9 mouse cellular contexts compared by ENCODE assay signal in the genomic region with DNA sequence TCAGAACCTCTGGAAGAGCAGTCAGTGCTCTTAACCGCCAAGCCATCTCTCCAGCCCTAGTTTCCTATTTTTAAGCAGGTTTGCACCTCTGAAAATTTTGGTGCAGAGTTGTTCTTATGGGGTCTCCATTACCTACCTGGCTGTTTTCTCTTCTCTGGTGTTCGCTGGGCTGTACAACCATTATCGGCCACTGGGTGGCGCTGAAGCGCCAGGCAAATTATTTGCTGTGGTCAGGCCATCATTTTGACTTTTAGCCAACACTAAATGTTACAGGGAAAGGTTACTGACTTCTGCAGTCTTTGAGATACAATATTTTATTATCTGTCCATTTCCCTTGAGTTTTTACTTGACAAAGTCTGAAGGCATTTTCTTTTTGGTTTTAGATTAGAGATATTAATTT.
DNase-seq lines count a peak whose midpoint lies in the region; ATAC-seq and TF ChIP-seq lines count a peak whose summit lies in the region.
"Had no signal": no experiment of that assay in that cellular context is flagged by ENCODE, and none has a peak within 500 bp of the region (broad histone marks: within the 10 kb centered on the region; RNA-seq: fewer than 3 reads in every experiment).

No protein-coding gene starts in this region.

- no peaks in the 10 kb centered on the region for H3K27me3 ChIP-seq in hindbrain, embryonic 10.5 days (ENCODE audit: insufficient read depth, poor library complexity, severe bottlenecking)
- H3K27me3 ChIP-seq in hindbrain, embryonic 13.5 days = no peaks in the 10 kb centered on the region
- H3K27me3 ChIP-seq in ES-Bruce4 (ENCODE audit: control insufficient read depth, insufficient read depth, low read length, poor library complexity, severe bottlenecking) = no peaks in the 10 kb centered on the region

- H3K36me3 ChIP-seq in hindbrain, embryonic 10.5 days = no peaks in the 10 kb centered on the region
- H3K36me3 ChIP-seq in hindbrain, embryonic 13.5 days = no peaks in the 10 kb centered on the region
- H3K36me3 ChIP-seq in ES-Bruce4 (ENCODE audit: control insufficient read depth, insufficient read depth, low read length, poor library complexity, severe bottlenecking) = no peaks in the 10 kb centered on the region
- H3K36me3 ChIP-seq: liver, embryonic 15.5 days had no signal

- H3K9me3 ChIP-seq in hindbrain, embryonic 10.5 days = no peaks in the 10 kb centered on the region
- no peaks in the 10 kb centered on the region for H3K9me3 ChIP-seq in hindbrain, embryonic 13.5 days
- no peaks in the 10 kb centered on the region for H3K9me3 ChIP-seq in ES-Bruce4 (replicated peaks; ENCODE audit: control insufficient read depth, insufficient read depth, low read length, poor library complexity, severe bottlenecking)
- H3K9me3 ChIP-seq: liver, embryonic 15.5 days had no signal

- peak; percentile 77 for DNase-seq in hindbrain, embryonic 10.5 days (ENCODE audit: low spot score)
- peak; percentile 21 for DNase-seq in c-Kit-negative CD71-positive TER-119-positive erythroid progenitor cells, embryonic 14.5 days (ENCODE audit: low read depth, low spot score)
- peak; percentile 51 to 89 for DNase-seq in kidney, postnatal 36 days
- peak; percentile 16 for DNase-seq in lung, postnatal 25 days (ENCODE audit: low spot score)
- peak; percentile 44 for DNase-seq in testis, postnatal 14 days (ENCODE audit: low spot score)

- no peak overlapping the region for H3K27ac ChIP-seq in hindbrain, embryonic 10.5 days
- no peak overlapping the region for H3K27ac ChIP-seq in hindbrain, embryonic 13.5 days
- no peak overlapping the region for H3K27ac ChIP-seq in ES-Bruce4 (ENCODE audit: insufficient read depth, low read length)
- H3K27ac ChIP-seq: liver, embryonic 15.5 days had no signal

- no peak overlapping the region for H3K9ac ChIP-seq in hindbrain, embryonic 13.5 days
- no peak overlapping the region for H3K9ac ChIP-seq in ES-Bruce4 (ENCODE audit: low read depth, poor library complexity, severe bottlenecking)
- H3K9ac ChIP-seq: liver, embryonic 15.5 days had no signal

- 4% methylated on average over 5 of the region's 5 CpGs for WGBS in hindbrain, embryonic 10.5 days
- WGBS in hindbrain, embryonic 13.5 days = 5% methylated on average over 5 of the region's 5 CpGs

- H3K4me3 ChIP-seq in hindbrain, embryonic 10.5 days = no peak overlapping the region
- no peak overlapping the region for H3K4me3 ChIP-seq in hindbrain, embryonic 13.5 days
- no peak overlapping the region for H3K4me3 ChIP-seq in ES-Bruce4 (ENCODE audit: low read depth, low read length)
- H3K4me3 ChIP-seq: liver, embryonic 15.5 days had no signal

- no peak for ATAC-seq in hindbrain, embryonic 13.5 days (ENCODE audit: low FRiP score)
- 0 out of 2 replicates have a peak, but pooled peaks have one; percentile 41 for ATAC-seq in frontal cortex, adult (ENCODE audit: low TSS enrichment)

- TF ChIP-seq POLR2A in ES-Bruce4 (IDR thresholded peaks at IDR 0.05; ENCODE audit: insufficient read depth, low read length) = no peak

- H3K4me1 ChIP-seq in hindbrain, embryonic 10.5 days (replicated peaks) = no peaks in the 10 kb centered on the region
- H3K4me1 ChIP-seq in hindbrain, embryonic 13.5 days (replicated peaks) = no peaks in the 10 kb centered on the region
- H3K4me1 ChIP-seq in ES-Bruce4 (ENCODE audit: control insufficient read depth, insufficient read depth, low read length) = no peaks in the 10 kb centered on the region
- H3K4me1 ChIP-seq: liver, embryonic 15.5 days had no signal

- TF ChIP-seq CTCF in ES-Bruce4 (IDR thresholded peaks at IDR 0.05; ENCODE audit: low read depth, low read length) = peak; percentile 77

- TF ChIP-seq EP300 in ES-Bruce4 (IDR thresholded peaks at IDR 0.05; ENCODE audit: insufficient read depth, low read depth, low read length) = no peak

- no peak overlapping the region for H3K4me2 ChIP-seq in hindbrain, embryonic 13.5 days
- H3K4me2 ChIP-seq: liver, embryonic 15.5 days had no signal

Comparison
In these comparisons a context has a peak if more than half of its experiments do, and no peak if none do; other contexts are left out.
1. DNase-seq: peak in every context shown above with its lines; median percentile 77 in hindbrain, embryonic 10.5 days; 70 in kidney, postnatal 36 days; 44 in testis, postnatal 14 days; 21 in c-Kit-negative CD71-positive TER-119-positive erythroid progenitor cells, embryonic 14.5 days; 16 in lung, postnatal 25 days.